Mouse (Mus musculus) retina, adult 2 months (tissue): ENCODE measurements around the gene Slc30a2.
A peak's percentile ranks its signal among the peaks of the same experiment; 100 is the strongest.
"Not testable (repeated sequence)": the region's sequence is repeated elsewhere in the genome, so short reads cannot be mapped to it uniquely, and the experiment has no call there.

ENCODE experiments used
- DNase-seq: peaks from one replicate; pipeline ENCODE4 v3.0.0-alpha.2; 2012; ENCODE audit warnings: low read depth, low spot score

Slc30a2 gene

DNA sequence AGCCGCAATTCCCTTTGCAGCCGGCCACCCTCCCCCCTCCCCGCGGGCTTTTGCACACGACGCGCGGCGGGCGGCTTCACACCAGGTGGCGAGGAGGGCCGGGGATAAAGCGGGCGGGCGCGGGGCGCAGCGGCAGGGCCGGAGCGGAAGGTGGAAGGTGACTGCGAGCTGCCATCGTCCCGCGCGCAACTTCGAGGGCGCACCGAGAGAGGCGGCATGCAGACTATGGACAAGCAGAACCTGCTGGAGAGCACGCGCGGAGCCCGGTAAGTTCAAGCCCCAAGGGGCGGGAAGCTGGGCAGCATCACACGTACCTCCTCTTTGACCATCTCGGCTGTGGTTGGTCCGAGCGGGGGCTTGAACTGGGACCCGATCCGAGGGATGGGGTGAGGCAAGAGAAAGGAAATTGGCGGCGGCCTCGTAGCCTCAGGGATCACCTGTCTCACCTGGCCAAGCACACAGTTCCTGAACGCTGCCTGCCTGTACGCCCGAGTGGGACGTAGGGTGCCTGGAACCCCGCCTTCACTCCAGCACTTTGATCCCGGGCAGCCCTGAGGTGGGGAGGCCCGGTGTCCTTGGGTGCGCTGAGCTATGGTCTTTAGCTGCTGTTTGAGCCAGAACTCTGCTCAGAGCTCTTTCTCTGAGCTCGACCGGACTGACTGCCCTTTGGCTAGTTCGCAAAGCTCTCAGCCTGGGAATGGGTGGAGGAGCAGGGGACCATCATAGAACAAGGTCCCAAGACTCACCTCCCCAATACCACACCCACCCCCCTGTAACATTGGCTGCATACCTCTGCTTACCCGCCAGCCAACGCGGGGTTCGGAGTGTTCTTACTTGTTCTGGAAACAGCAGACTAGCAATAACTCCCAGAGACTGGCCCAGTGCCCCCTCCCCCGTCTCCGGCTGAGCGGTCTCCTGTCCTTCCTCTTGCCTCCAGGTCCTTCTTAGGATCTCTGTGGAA is at the start of gene Slc30a2:
Gene Slc30a2 (plus strand): TSS at position 111 of the 961 bp plus-strand sequence.
- DNase-seq, result no peak

- DNase-seq, result no peak
Observed at GRCm38 (mm10) chr4:134293692-134294163, 49.3 kb upstream of the Slc30a2 start.

- DNase-seq, result not testable (repeated sequence)
Observed at GRCm38 (mm10) chr4:134296096-134296495, 46.9 kb upstream of the Slc30a2 start.

DNA sequence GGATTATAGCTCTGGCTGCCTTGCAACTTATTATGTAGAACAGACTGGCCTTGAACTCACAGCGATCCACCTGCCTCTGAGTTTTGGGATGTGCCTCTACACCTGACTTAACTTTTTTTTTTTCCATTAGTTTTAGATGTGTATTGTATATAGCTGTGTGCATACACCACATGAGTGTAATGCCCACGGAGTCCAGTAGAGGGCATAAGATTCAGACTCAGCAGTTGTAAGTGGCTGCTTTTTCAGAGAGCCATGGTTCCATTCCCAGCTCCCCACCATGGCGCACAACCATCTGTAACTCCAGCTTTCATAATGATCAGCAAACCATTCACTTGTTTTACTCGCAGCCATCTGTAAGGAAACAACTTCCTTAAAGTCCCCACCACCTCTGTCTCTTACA is 46.5 kb upstream of the Slc30a2 start:
- DNase-seq, result no peak

- no peak for DNase-seq
Observed at GRCm38 (mm10) chr4:134297369-134297768, 45.6 kb upstream of the Slc30a2 start.

DNA sequence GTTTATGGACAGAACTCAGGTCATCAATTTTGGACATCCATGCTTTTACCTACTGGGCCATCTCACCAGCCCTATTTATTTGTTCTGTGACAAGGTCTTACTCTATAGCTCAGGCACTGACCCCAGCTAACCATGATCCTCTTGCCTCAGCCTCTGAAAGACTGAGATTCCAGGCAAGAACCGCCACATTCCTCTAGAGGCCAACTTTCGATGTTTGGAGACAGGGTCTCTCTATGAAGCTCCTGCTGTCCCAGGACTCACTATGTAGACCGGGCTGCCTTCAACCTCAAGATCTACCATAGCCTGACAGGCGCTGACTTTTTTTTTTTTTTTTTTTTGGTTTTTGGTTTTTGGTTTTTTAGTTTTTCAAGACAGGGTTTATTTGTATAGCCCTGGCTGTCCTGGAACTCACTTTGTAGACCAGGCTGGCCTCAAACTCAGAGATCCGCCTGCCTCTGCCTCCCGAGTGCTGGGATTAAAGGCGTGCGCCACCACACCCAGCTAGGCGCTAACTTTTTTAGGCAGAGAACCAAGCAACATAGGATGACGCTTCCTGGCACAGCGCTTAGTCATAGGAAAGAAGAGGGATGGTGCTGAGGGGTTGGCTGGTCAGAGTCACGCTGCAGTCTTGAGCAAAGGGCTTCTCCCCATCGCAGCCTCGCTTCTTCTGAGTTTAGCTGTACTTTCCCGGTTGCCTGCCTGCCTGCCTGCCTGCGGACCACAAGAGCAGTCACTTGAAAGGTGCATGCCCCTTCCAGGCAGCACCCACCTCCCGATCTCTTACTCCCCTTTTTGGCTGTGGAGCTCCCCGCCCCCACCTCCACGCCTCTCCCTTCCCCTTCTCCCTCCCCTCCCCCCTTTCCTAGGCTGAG is 44.1 kb upstream of the Slc30a2 start:
- no peak for DNase-seq

DNA sequence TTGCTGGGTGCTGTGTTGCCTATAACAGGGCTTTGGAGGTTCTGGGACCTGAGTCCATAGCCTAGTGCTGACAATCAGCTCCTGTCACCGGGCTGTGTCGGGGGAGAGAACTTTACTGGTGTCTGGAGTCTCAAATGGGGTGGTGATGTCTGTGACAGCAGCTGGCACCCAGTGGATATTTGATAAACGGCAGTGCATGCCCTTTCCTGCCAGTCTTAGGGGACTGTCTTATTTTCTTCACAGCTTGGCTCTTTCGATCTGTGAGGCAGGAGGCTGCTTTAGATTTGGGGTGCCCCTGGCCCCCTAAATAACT is 43.5 kb upstream of the Slc30a2 start:
- DNase-seq, result no peak

DNA sequence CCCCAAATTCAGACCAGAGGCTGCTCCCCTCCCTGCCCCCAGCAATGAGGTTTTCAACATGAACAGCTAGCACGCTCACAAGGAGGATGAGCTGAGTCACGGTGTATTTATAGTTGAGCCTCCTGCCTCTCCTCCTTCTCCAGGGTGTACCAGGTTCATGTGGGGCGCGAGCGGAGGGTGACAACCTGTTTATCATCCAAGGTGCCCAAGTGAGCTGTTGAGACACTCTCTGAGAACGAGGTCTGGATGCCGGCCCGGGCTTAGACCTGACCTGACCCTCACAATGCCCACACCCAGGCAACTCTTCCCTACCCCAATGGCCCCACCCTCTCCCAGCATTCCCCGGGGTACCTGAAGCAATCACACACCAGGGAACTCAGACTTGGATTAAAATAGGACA is 42.7 kb upstream of the Slc30a2 start:
- DNase-seq, result no peak

DNA sequence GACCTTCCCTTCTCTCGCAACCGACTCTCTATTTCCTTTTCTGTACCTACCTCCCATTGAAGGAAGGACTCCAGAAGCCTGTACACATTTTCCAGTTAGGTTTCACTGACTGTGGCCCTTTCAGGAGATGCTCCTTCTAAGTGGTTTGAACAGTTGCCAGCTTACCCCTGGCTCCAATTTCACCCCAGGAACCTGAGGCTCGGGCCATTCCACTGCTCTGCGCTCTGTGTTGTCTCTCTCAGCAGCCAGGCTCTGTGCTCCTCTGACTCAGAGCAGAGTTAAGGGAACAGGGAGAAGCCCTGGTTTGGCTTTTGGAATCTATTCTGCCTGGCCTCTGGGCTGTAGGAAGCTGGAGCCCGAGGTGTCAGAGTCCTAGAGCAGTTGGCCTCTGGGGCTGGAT is 40.9 kb upstream of the Slc30a2 start:
- no peak for DNase-seq

DNA sequence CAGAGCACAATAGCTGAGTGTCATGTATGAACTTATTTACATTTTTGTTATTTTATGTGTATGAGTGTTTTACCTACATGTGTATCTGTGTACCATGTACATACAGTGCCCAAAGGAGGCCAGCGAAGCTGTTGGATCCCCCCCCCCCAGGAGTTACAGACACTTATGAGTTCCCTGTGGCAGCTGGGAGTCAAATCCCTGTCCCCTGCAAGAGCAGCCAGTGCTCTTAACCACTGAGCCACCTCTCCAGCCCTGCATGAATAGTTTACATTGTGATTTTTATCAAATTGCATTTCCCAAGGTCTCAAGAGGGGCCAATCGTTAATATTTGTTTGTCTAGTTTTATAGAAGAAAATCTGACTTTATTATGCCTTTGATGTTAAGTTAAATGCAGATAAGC is 36.0 kb upstream of the Slc30a2 start:
- DNase-seq, result no peak

GRCm38 (mm10) chr4:134307367-134308072 is 35.5 kb upstream of the Slc30a2 start:
- peak; percentile 22 for DNase-seq

DNA sequence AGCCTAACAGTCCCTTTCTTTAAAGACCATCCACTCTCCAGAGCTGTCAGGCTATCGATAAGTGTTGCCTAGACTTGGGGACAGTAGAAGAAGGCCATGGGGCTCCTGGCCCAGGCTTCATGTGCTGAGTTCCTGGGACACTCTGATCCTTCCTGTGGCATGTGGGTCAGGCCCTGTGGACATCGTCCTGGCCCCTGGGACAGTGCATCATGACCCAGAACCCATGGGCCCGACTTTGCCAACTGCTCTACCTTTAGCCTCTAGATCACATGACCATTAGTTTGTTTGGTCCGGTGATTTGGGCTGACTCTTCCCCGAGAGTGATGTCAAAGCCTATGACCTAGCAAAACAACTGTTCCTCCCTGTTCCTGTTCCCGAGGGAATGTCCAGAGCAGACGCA is 32.9 kb upstream of the Slc30a2 start:
- DNase-seq, result no peak

GRCm38 (mm10) chr4:134310656-134311055 is 32.3 kb upstream of the Slc30a2 start:
- no peak for DNase-seq

GRCm38 (mm10) chr4:134311784-134312183 is 31.2 kb upstream of the Slc30a2 start:
- DNase-seq, result no peak

DNA sequence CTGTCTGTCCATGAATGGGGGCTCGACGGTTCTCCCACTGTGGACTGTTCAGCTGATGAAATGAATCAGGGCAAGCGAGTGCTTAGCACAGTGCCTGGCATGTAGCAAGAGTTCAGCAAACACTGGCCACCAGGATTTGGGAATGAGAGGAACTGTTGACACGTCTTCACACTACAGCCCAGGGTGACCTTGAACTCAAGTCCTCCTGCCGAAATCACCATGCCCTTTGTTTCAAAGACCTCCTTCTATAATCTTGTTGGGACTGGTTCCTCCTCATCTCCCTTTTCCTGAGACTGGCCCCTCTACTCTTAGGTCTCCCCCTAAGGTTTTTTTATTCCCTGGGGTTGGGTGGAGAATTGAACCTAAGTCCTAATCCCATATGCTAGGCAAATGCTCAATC is 30.6 kb upstream of the Slc30a2 start:
- no peak for DNase-seq

- no peak for DNase-seq
Observed at GRCm38 (mm10) chr4:134312901-134313300, 30.1 kb upstream of the Slc30a2 start.

GRCm38 (mm10) chr4:134314081-134314655 is 28.8 kb upstream of the Slc30a2 start:
- no peak for DNase-seq

DNA sequence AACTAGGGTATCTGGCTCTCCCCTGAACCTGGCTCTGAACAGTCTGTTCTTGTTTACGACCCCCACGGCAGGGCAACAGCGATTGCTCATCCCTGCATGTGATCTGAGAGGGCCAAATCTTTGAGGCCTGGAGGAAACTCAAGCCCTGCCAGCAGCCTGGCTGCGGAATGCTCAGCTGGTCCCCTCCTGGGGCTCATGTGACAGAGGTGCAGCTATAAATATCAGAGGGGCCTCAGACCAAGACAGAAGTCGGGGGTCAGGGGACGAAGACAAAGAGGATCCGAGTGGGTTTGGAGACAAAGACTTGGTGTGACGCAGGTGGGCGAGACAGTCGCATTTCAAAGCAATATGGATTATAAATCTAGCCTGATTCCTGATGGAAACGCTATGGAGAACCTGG is 28.1 kb upstream of the Slc30a2 start, which contains the start of gene Trim63:
Gene Trim63 (plus strand): TSS at position 245 of the 400 bp plus-strand sequence.
- no peak for DNase-seq

DNA sequence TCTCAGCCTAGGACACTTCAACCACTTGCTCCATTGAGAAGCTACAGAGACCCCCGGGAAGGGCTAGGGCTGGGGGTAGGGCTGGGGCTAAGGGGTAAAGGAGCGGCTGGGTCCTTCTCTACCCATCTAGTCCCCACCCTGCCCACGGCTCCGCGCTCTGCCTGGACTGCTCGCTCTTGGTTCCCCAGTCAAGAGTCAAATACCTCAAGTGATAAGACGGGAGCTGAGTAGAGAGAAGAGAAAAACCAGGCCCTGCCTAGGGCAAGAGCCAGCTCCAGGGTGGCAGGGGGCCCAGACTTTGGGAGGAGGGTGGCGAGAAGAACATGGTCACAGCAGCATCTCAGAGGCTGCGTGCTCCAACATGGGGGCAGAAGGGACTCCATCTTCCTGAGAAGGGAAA is 27.5 kb upstream of the Slc30a2 start:
- no peak for DNase-seq

GRCm38 (mm10) chr4:134316390-134316789 is 26.6 kb upstream of the Slc30a2 start:
- no peak for DNase-seq

GRCm38 (mm10) chr4:134319074-134319473 is 23.9 kb upstream of the Slc30a2 start:
- no peak for DNase-seq
